27 mouse cellular contexts compared by ENCODE assay signal in the genomic region with DNA sequence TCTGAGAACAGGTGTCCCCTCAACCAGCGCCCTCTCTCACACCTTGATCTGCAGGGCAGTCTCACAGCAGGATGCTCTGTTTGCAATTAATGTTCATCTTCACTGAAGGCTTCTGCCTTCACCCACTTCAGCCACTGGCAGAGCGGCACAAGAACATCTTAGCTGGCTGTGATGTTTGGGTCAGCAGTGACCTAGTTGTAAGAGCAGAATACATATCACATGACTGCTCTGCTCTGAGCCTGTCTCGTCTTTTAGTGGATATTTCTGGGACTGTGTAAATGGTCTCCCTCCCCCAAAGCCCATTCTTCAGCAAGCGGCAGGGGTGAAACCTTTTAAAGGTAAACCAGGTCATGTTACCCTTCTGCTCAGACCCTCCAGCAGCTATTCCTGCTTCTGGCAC. TPM values are rescaled to one million over a fixed set of nuclear protein-coding genes. Genes with fewer than 3 reads are reported as not detected.
DNase-seq lines count a peak whose midpoint lies in the region; ATAC-seq and TF ChIP-seq lines count a peak whose summit lies in the region.
"Had no signal": no experiment of that assay in that cellular context is flagged by ENCODE, and none has a peak within 500 bp of the region (broad histone marks: within the 10 kb centered on the region; RNA-seq: fewer than 3 reads in every experiment).

No protein-coding gene starts in this region.

- WGBS in midbrain, embryonic 15.5 days, result 71% methylated on average over 4 of the region's 4 CpGs
- 61% methylated on average over 4 of the region's 4 CpGs for WGBS in midbrain, postnatal 0 days
- 37% methylated on average over 4 of the region's 4 CpGs for WGBS in heart, embryonic 14.5 days

- TF ChIP-seq CTCF in midbrain, postnatal 0 days (IDR thresholded peaks at IDR 0.05), result no peak

- no peaks in the 10 kb centered on the region for H3K27me3 ChIP-seq in midbrain, embryonic 15.5 days (replicated peaks)
- no peaks in the 10 kb centered on the region for H3K27me3 ChIP-seq in midbrain, postnatal 0 days (ENCODE audit: insufficient read depth, low read length)
- no peaks in the 10 kb centered on the region for H3K27me3 ChIP-seq in heart, embryonic 14.5 days (ENCODE audit: control insufficient read depth, insufficient read depth, low read length)
- H3K27me3 ChIP-seq: forebrain, embryonic 13.5 days; intestine, embryonic 15.5 days; liver, embryonic 12.5 days; midbrain, embryonic 12.5 days; neural tube, embryonic 15.5 days; Patski had no signal

- no peaks in the 10 kb centered on the region for H3K36me3 ChIP-seq in midbrain, embryonic 15.5 days (replicated peaks)
- no peaks in the 10 kb centered on the region; the same call in 1 of the 2 replicates for H3K36me3 ChIP-seq in midbrain, postnatal 0 days (ENCODE audit: insufficient read depth, low read length)
- H3K36me3 ChIP-seq in heart, embryonic 14.5 days (ENCODE audit: control insufficient read depth, insufficient read depth, low read length), result no peaks in the 10 kb centered on the region
- H3K36me3 ChIP-seq: intestine, embryonic 15.5 days; liver, embryonic 12.5 days; midbrain, embryonic 12.5 days; neural tube, embryonic 15.5 days had no signal

- DNase-seq in gastrocnemius, adult 18-20 months (ENCODE audit: low spot score), result peak; percentile 37
- no peak for DNase-seq in gastrocnemius, postnatal 25 days
- DNase-seq in midbrain, postnatal 0 days (ENCODE audit: low spot score), result no peak
- DNase-seq in urinary bladder, postnatal 4 days (ENCODE audit: low spot score in 2 of 2), result no peak
- DNase-seq in ovary, postnatal 10 days (ENCODE audit: low spot score), result no peak
- DNase-seq: adrenal gland, postnatal 10 days; cerebellum, adult 8-10 months; cerebellum, postnatal 36 days; kidney, adult 8-10 months; kidney, postnatal 4 days; left cerebral cortex, postnatal 4 days; liver, postnatal 0 days; lung, postnatal 36 days; right cerebral cortex, adult 18-20 months; spleen, adult 18-20 months; thymus, postnatal 14 days had no signal

- H3K4me2 ChIP-seq in midbrain, embryonic 15.5 days, result no peak overlapping the region
- H3K4me2 ChIP-seq in midbrain, postnatal 0 days (ENCODE audit: low read depth, low read length, poor library complexity, severe bottlenecking), result no peak overlapping the region
- H3K4me2 ChIP-seq in heart, embryonic 14.5 days (ENCODE audit: low read length), result peak overlapping the region; percentile 14; the same call in 1 of the 2 replicates
- H3K4me2 ChIP-seq: forebrain, embryonic 13.5 days; intestine, embryonic 15.5 days; liver, embryonic 12.5 days; midbrain, embryonic 12.5 days; neural tube, embryonic 15.5 days had no signal

- 0 out of 2 replicates have a peak, but pooled peaks have one; percentile 34 for ATAC-seq in midbrain, embryonic 15.5 days (replicated peaks)
- ATAC-seq in midbrain, postnatal 0 days (ENCODE audit: low FRiP score), result no peak
- no peak for ATAC-seq in heart, embryonic 14.5 days (ENCODE audit: insufficient number of reproducible peaks, insufficient read depth, low FRiP score, low read depth)
- ATAC-seq: hindbrain, postnatal 0 days; intestine, embryonic 15.5 days; liver, embryonic 12.5 days; liver, postnatal 0 days; Patski had no signal

- H3K4me3 ChIP-seq in midbrain, embryonic 15.5 days, result no peak overlapping the region
- no peak overlapping the region for H3K4me3 ChIP-seq in midbrain, postnatal 0 days (ENCODE audit: low read depth, low read length)
- no peak overlapping the region for H3K4me3 ChIP-seq in heart, embryonic 14.5 days (ENCODE audit: control insufficient read depth in 1 of 2, insufficient read depth in 1 of 2, low read depth in 1 of 2, low read length in 2 of 2)
- H3K4me3 ChIP-seq: forebrain, embryonic 13.5 days; intestine, embryonic 15.5 days; liver, embryonic 12.5 days; midbrain, embryonic 12.5 days; neural tube, embryonic 15.5 days had no signal

- no peak overlapping the region for H3K27ac ChIP-seq in midbrain, embryonic 15.5 days
- H3K27ac ChIP-seq in midbrain, postnatal 0 days (ENCODE audit: low read depth, low read length), result no peak overlapping the region
- H3K27ac ChIP-seq in heart, embryonic 14.5 days (replicated peaks in 1 of 2; ENCODE audit: control insufficient read depth in 1 of 2, insufficient read depth in 1 of 2, low read depth in 2 of 2, low read length in 2 of 2), result peak overlapping the region; percentile 78 to 88
- H3K27ac ChIP-seq: forebrain, embryonic 13.5 days; hindbrain, postnatal 0 days; intestine, embryonic 15.5 days; kidney, postnatal 0 days; liver, embryonic 12.5 days; midbrain, embryonic 12.5 days; neural tube, embryonic 15.5 days had no signal

- no peaks in the 10 kb centered on the region for H3K9me3 ChIP-seq in midbrain, embryonic 15.5 days
- no peaks in the 10 kb centered on the region for H3K9me3 ChIP-seq in midbrain, postnatal 0 days (ENCODE audit: low read length)
- H3K9me3 ChIP-seq in heart, embryonic 14.5 days (ENCODE audit: control insufficient read depth, low read length), result no peaks in the 10 kb centered on the region
- H3K9me3 ChIP-seq: forebrain, embryonic 13.5 days; intestine, embryonic 15.5 days; liver, embryonic 12.5 days; midbrain, embryonic 12.5 days; neural tube, embryonic 15.5 days had no signal

- no peaks in the 10 kb centered on the region for H3K4me1 ChIP-seq in midbrain, embryonic 15.5 days
- no peaks in the 10 kb centered on the region for H3K4me1 ChIP-seq in midbrain, postnatal 0 days (ENCODE audit: insufficient read depth, low read length)
- peaks cover 49 to 96% of the 10 kb centered on the region in 2 experiments for H3K4me1 ChIP-seq in heart, embryonic 14.5 days (ENCODE audit: control insufficient read depth in 2 of 2, insufficient read depth in 2 of 2, low read length in 2 of 2)
- H3K4me1 ChIP-seq: forebrain, embryonic 13.5 days; liver, embryonic 12.5 days; midbrain, embryonic 12.5 days had no signal

- no peak overlapping the region for H3K9ac ChIP-seq in midbrain, embryonic 15.5 days
- H3K9ac ChIP-seq in midbrain, postnatal 0 days (replicated peaks; ENCODE audit: low read length, poor library complexity, severe bottlenecking), result no peak overlapping the region
- peak overlapping the region; percentile 47 for H3K9ac ChIP-seq in heart, embryonic 14.5 days (ENCODE audit: low read length)
- H3K9ac ChIP-seq: forebrain, embryonic 13.5 days; intestine, embryonic 15.5 days; liver, embryonic 12.5 days; liver, postnatal 0 days; midbrain, embryonic 12.5 days; neural tube, embryonic 15.5 days had no signal

RNA-seq across cellular contexts. Expression of a gene that starts 50.7 kb away (rescaled TPM):
- 10 to 100 TPM; 70.8 to 86.7 TPM for total RNA-seq in gastrocnemius, adult 18-20 months (2021)
- 100 to 1,000 TPM in 1 of 2 experiments, 10 to 100 TPM in 1; 72.6 to 105 TPM for total RNA-seq in gastrocnemius, postnatal 25 days (2021)
- polyA plus RNA-seq in midbrain, embryonic 15.5 days (2015; fragmentation: Nextera tagmentation; extraction: Ambion mirVana), result 44.7 and 46.6 TPM in 2 replicates
- 62.1 and 66.5 TPM in 2 replicates for total RNA-seq in midbrain, postnatal 0 days (2014; rRNA removed)
- 70.3 and 72.1 TPM in 2 replicates for polyA plus RNA-seq in midbrain, postnatal 0 days (2015; fragmentation: Nextera tagmentation; extraction: Ambion mirVana)
- 315 and 320 TPM in 2 replicates for polyA plus RNA-seq in heart, embryonic 14.5 days (2014; fragmentation: Nextera tagmentation; extraction: Ambion mirVana)
- total RNA-seq: MEL had no signal

Comparison
In these comparisons a context has a peak if more than half of its experiments do, and no peak if none do; other contexts are left out.
1. H3K27ac ChIP-seq: peak in heart, embryonic 14.5 days (2 of 2); none in midbrain, embryonic 15.5 days (single experiment) and midbrain, postnatal 0 days (single experiment).